Mouse (Mus musculus) brain, adult 10 weeks (tissue): Measurements from ENCODE around the gene Gm21977. TPM values are rescaled to one million over a fixed set of nuclear protein-coding genes. Genes with fewer than 3 reads are reported as not detected.

Experiments
- polyA plus RNA-seq: library from polyadenylated mRNA; stranded (reverse); fragments of 350-450 nt; fragmentation: Illumina TruSeq; extraction: RNeasy Lipid Tissue Mini Kit (QIAGEN cat#74804); gene quantifications from one replicate; pipeline ENCODE4 v1.2.3, GENCODE M21; 2015; ENCODE audit warnings: low read depth, low replicate concordance

Gm21977 gene
- polyA plus RNA-seq = not detected

GRCm38 (mm10) chr14:42853377-42853776, at the start of gene Gm21977:
Gene Gm21977 (minus strand): TSS chr14:42853477.

Other genes with a start within 250 kb of the Gm21977 start
- gene Gm3633, start 211.6 kb downstream of the Gm21977 start, polyA plus RNA-seq = not detected
- gene Gm10378, start 197.5 kb downstream of the Gm21977 start, polyA plus RNA-seq = not detected
- gene Gm3015, start 84.7 kb downstream of the Gm21977 start, polyA plus RNA-seq = not detected
- not detected for gene Gm10377, start 55.5 kb downstream of the Gm21977 start, polyA plus RNA-seq
- not detected for gene Gm8082, start 140.1 kb upstream of the Gm21977 start, polyA plus RNA-seq
- not detected for gene Gm10376, start 162.2 kb upstream of the Gm21977 start, polyA plus RNA-seq
- 0.51 TPM for gene Gm8094, start 223.2 kb upstream of the Gm21977 start, polyA plus RNA-seq
- gene Gm8104, start 247.1 kb upstream of the Gm21977 start, polyA plus RNA-seq = 0.76 TPM